Mouse (Mus musculus) erythroblast, adult 5-6 weeks (primary cell): Measurements from ENCODE around the gene Col4a3bp. TPM values are rescaled to one million over a fixed set of nuclear protein-coding genes. Genes with fewer than 3 reads are reported as not detected.

ENCODE experiments used
- ATAC-seq: replicated peaks from 2 replicates; pipeline ENCODE4 v1.8.0; 2016; ENCODE audit warnings: moderate number of reproducible peaks, mild to moderate bottlenecking, moderate TSS enrichment, inconsistent platforms; ENCODE audit not compliant: poor library complexity, low FRiP score, severe bottlenecking
- total RNA-seq, 2 experiments: library from RNA; stranded (forward) in 1 of 2; stranded (reverse) in 1 of 2; fragments of 150-400 nt in 1 of 2; fragments of 200-764, 138-1000 nt in 1 of 2; gene quantifications; 2 replicates each; pipeline versions ENCODE4 v1.2.3 to v1.2.4; 2015 to 2017; ENCODE audit warnings: low replicate concordance in 2 of 2

Col4a3bp gene
- total RNA-seq, 2 experiments from 2014 or later: 42.3 to 57.6 TPM

- ATAC-seq: no peak
Measured at GRCm38 (mm10) chr13:96678616-96679015, 136.2 kb downstream of the Col4a3bp start.

- ATAC-seq: no peak
Measured at GRCm38 (mm10) chr13:96680163-96681087, 138.0 kb downstream of the Col4a3bp start.

- no peak for ATAC-seq
Measured at GRCm38 (mm10) chr13:96681088-96681620, 138.7 kb downstream of the Col4a3bp start.

GRCm38 (mm10) chr13:96684779-96685178 is 142.4 kb downstream of the Col4a3bp start:
- no peak for ATAC-seq

GRCm38 (mm10) chr13:96687261-96687660 is 144.8 kb downstream of the Col4a3bp start:
- no peak for ATAC-seq

Other genes starting within 250 kb of the Col4a3bp start
- gene Poc5, start 154.3 kb upstream of the Col4a3bp start, total RNA-seq (2015; ENCODE audit: low replicate concordance): 2.1 and 19.8 TPM in 2 replicates
- 4.9 and 9.9 TPM in 2 replicates for gene Poc5, start 154.3 kb upstream of the Col4a3bp start, total RNA-seq (2017; ENCODE audit: low replicate concordance)
- not detected in 2 replicates for gene Ankdd1b, start 71.4 kb upstream of the Col4a3bp start, total RNA-seq (2015; ENCODE audit: low replicate concordance)
- not detected in 2 replicates for gene Ankdd1b, start 71.4 kb upstream of the Col4a3bp start, total RNA-seq (2017; ENCODE audit: low replicate concordance)
- not detected in 2 replicates for gene Gm17622, start 51.9 kb upstream of the Col4a3bp start, total RNA-seq (2015; ENCODE audit: low replicate concordance)
- gene Gm17622, start 51.9 kb upstream of the Col4a3bp start, total RNA-seq (2017; ENCODE audit: low replicate concordance): not detected in 2 replicates
- 0.58 and 5.6 TPM in 2 replicates for gene Polk, start within 50 bp of the Col4a3bp start, total RNA-seq (2015; ENCODE audit: low replicate concordance)
- gene Polk, start within 50 bp of the Col4a3bp start, total RNA-seq (2017; ENCODE audit: low replicate concordance): 3.3 and 6.6 TPM in 2 replicates
- 11.7 and 18.6 TPM in 2 replicates for gene Hmgcr, start 128.3 kb downstream of the Col4a3bp start, total RNA-seq (2015; ENCODE audit: low replicate concordance)
- 21.4 and 29.1 TPM in 2 replicates for gene Hmgcr, start 128.3 kb downstream of the Col4a3bp start, total RNA-seq (2017; ENCODE audit: low replicate concordance)
- 0.96 and 1.3 TPM in 2 replicates for gene Ankrd31, start 205.7 kb downstream of the Col4a3bp start, total RNA-seq (2015; ENCODE audit: low replicate concordance)
- gene Ankrd31, start 205.7 kb downstream of the Col4a3bp start, total RNA-seq (2017; ENCODE audit: low replicate concordance): not detected in 2 replicates